Mouse (Mus musculus) bone marrow macrophage, adult 2 months (primary cell): Measurements from ENCODE around the gene Tbl3. TPM values are rescaled to one million over a fixed set of nuclear protein-coding genes. Genes with fewer than 3 reads are reported as not detected.

Experiments used
- H3K27ac ChIP-seq: 2 replicates; pipeline ENCODE4 v1.5.1; 2012; ENCODE audit warnings: low read depth, low read length; ENCODE audit not compliant: insufficient read depth
- H3K4me1 ChIP-seq: 2 replicates; pipeline ENCODE4 v1.6.1; 2012; ENCODE audit warnings: low read length; ENCODE audit not compliant: control insufficient read depth, insufficient read depth
- H3K4me3 ChIP-seq: 2 replicates; pipeline ENCODE4 v1.5.1; 2012; ENCODE audit warnings: mild to moderate bottlenecking, low read length, moderate library complexity; ENCODE audit not compliant: insufficient read depth
- CTCF ChIP-seq: IDR thresholded peaks from 2 replicates; pipeline ENCODE4 v1.5.1; 2012; ENCODE audit warnings: low read depth, mild to moderate bottlenecking, low read length, moderate library complexity
- POLR2A ChIP-seq: IDR thresholded peaks from 2 replicates; pipeline ENCODE4 v1.6.1; 2012; ENCODE audit warnings: mild to moderate bottlenecking, low read depth, low read length, borderline replicate concordance
- polyA plus RNA-seq: library from polyadenylated mRNA; stranded (reverse); fragments of >200 nt; gene quantifications from 2 replicates; pipeline ENCODE4 v1.2.4, GENCODE M21; 2012; ENCODE audit not compliant: missing spikeins, insufficient read depth, insufficient read length

Gene Tbl3
- polyA plus RNA-seq, 1 experiment = 16.9 TPM

DNA sequence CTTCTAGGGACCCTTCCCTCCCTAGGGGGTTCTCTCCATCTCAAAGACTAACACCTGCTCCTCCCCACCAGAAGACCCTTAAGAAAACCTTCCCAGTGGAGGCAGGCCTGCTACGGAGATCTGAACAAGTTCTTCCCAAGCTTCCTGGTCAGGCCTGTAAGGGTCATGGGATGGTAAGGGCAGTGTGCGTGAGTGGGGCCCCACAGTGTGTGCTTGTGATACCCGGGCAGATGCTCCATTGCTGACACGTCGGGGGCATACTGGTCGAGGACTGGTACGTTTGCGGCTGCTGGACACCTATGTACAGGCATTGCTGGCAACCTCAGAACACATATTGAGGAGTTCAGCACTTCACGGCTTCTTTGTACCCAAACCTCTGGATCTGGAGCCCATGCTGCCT lies 8.7 kb downstream of the Tbl3 start:
- Histone ChIP-seq H3K27ac (no peak overlapping the region), H3K4me3 (no peak overlapping the region), H3K4me1 (peaks cover 12% of the 10 kb centered on the region)
- TF ChIP-seq POLR2A (no peak), CTCF (no peak)

DNA sequence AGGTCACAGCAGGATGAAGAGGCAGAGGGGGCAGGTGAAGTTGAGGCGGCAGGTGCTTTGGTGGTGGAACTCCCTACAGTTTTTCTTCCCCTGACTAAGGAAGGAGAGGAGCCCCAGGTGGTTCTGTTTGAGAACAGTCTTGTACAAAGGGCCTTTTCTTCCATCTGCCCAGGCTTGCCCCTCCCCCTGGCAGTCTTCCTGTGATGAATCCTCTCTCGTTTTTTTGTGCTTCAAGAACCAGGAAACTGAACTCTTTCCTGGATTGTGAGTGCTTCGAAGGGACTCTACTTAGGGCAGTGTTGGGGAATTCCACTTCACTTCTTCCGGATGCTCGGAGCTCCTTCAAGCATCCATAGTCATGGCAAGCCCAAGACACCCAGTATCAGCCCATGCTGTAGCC lies 9.5 kb downstream of the Tbl3 start:
- H3K27ac ChIP-seq = no peak overlapping the region
- H3K4me1 ChIP-seq = peaks cover 17% of the 10 kb centered on the region
- no peak overlapping the region for H3K4me3 ChIP-seq
- TF ChIP-seq CTCF = no peak
- no peak for TF ChIP-seq POLR2A

DNA sequence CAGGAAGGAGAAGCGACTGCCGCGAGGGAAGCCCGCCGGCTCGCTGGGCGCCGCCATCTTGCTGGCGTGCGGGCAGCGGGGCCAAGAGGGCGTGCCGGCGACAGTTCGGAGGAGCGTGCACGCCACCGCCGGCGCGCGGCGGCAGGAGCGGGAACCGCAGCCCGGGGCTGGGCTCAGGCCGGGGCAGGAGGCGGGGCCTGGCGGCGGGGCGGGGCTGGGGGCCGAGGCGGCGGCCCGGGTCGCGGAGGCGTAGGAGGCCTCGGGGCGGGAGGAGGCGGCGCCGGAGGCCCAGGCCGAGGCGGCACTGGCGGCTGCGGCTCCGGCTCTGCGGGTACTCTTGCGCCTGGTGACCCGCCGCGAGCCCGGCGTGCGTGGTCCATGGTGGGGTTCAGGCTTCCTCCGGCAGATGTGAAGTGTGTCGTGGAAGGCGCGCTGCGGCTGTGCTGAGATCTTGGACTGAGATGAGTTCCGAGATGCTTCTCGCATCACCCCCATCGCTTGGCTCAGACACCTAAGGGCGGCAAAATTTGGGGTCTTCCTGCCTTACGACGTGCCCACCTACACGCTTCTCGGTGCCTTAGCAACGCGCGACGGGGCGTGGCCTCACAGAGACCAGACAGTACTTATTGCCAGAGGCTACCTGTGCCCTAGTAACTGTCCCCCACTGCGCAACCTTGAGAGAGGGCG lies 11.3 kb downstream of the Tbl3 start, which contains the start of the genes Gfer and Noxo1:
Gene Gfer, minus strand, starts transcription at position 146 of the 687 bp plus-strand sequence.
Gene Noxo1, plus strand, starts transcription at position 224 of the 687 bp plus-strand sequence.
- H3K4me1 ChIP-seq = peaks cover 33% of the 10 kb centered on the region
- peak within 1 kb of the TSS; percentile 98 for H3K4me3 ChIP-seq
- H3K27ac ChIP-seq = peak within 1 kb of the TSS; percentile 52
- TF ChIP-seq CTCF = no peak
- TF ChIP-seq POLR2A = no peak

DNA sequence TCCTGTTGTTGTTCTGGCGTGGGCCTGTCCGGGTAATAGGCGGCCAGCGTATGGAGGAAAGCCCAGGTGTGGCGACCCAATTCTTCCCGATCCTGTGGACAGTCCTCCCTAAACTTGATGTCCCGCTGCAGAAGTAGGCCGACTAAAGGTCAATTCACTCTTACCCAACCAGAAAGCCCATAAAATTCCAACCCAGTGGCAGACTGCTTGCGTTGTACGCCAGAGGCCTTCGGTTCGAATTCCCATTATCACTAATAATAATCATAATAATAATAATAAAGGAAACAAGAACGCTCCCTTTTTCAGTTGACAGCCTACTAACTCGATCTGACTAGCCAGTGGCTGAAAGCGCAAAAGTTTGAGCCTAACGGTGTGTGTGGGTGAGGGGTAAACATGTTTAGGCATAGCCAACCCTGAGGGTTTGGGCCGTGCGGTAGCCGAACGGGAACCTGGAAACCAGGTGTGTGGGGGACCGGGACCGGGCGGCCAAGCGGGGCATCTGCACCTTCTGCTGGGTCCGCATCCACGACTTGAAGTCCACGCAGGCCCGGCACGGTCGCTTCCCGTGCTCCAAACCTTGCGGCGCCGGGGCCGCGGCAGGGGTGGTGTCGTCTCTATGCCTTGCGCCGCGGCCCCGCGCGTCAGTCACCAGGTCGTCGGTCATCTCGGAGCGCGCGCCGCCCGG lies 12.0 kb downstream of the Tbl3 start:
- Histone ChIP-seq H3K27ac (peak overlapping the region; percentile 52), H3K4me3 (peak overlapping the region; percentile 98), H3K4me1 (peaks cover 36% of the 10 kb centered on the region)
- TF ChIP-seq CTCF (no peak), POLR2A (no peak)

DNA sequence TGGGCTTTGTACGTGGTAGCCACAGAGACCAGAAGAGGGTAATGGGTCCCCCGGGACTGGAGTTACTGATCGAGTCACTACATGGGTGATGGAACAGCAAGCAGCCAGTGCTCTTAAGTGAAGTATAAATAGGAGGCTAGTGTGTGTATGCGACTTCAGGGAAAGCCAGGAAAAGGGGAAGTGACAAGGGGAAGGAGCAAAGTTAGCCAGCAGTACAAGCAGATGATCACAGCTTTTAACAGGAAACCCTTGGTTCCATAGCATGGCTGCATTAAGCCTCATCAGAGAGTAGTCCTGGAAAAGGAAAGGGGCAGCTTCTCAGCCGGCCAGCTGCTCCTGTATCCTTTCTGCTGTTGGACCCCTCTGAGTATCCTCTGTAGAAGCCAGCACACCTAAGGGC lies 15.1 kb downstream of the Tbl3 start:
- TF ChIP-seq CTCF (no peak), POLR2A (no peak)
- H3K27ac ChIP-seq = peak overlapping the region; percentile 43
- peaks cover 43% of the 10 kb centered on the region for H3K4me1 ChIP-seq
- H3K4me3 ChIP-seq = no peak overlapping the region

DNA sequence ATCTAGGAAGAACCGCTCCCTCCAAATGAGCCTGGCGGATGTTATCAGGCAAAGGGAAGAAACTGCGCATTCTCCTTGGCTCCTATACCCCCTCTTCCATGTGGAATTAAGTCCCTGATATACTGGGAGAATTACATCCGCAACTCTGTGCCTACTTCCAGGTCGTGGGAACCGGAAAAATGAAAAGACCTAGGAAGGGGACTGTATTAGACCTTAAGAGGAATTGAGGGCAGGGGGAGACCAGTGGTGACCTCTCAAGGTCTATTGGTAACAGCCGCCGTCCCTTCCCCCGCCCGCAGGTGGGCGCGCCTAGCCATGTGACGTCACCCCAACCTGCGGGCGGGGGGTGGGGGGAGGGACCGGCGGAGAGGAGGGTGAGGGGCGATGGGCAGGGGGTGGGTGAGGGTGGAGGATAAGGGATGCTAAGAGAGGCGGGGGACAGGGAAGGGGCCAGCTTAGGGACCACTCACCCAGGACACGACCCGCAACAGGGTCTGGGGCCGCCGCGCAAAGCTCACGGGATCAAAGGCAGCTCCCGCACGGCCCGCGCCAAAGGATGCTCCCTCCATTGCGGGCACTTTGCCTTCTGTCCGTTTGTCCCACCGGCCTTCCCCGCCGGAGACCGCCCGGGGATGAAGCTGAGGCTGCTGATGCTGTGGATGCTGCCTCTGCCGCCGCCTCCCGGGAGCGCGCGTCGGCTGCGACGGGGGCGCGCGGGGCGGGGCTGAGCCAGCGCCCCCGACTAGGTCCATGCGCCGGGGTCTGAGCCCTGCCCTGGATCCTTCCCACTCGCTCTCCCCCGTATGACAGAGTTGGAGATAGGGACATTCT lies 18.0 kb downstream of the Tbl3 start, which contains the start of gene Syngr3:
Gene Syngr3, minus strand, starts transcription at position 705 of the 831 bp plus-strand sequence.
- TF ChIP-seq POLR2A (no peak), CTCF (no peak)
- peaks cover 35% of the 10 kb centered on the region for H3K4me1 ChIP-seq
- no peak within 1 kb of the TSS; the same call in 1 of the 2 replicates for H3K4me3 ChIP-seq
- H3K27ac ChIP-seq = no peak within 1 kb of the TSS

GRCm38 (mm10) chr17:24687599-24687998 lies 19.9 kb downstream of the Tbl3 start:
- Histone ChIP-seq H3K27ac (no peak overlapping the region), H3K4me1 (peaks cover 21% of the 10 kb centered on the region), H3K4me3 (peak overlapping the region; percentile 69)
- TF ChIP-seq POLR2A = no peak
- no peak for TF ChIP-seq CTCF

GRCm38 (mm10) chr17:24687146-24687595 lies 20.3 kb downstream of the Tbl3 start:
- H3K4me3 ChIP-seq = peak overlapping the region; percentile 69
- H3K4me1 ChIP-seq = peaks cover 19% of the 10 kb centered on the region
- H3K27ac ChIP-seq = no peak overlapping the region
- no peak for TF ChIP-seq POLR2A
- TF ChIP-seq CTCF = no peak

DNA sequence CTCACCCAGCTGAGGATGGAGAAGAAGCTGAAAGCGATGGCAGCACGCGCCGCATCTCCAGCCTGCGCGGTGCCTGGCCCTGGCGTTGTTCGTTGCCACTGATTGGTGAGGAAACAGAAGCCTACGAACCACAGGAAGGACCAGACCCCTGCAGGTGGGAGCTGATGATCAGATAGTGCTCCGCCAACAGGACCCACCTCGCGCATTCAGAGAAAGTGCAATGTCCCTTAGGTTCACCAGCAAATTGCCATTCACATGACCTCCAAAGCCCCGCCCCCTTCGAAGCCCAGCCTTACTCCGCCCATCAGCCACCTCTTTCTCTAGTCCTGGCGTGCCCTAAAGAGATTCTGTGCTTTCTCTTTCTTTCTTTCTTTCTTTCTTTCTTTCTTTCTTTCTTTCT lies 20.9 kb downstream of the Tbl3 start:
- H3K4me1 ChIP-seq = peaks cover 13% of the 10 kb centered on the region
- H3K27ac ChIP-seq = no peak overlapping the region
- no peak overlapping the region for H3K4me3 ChIP-seq
- TF ChIP-seq POLR2A (no peak), CTCF (no peak)
